Mouse (Mus musculus) c-Kit-negative CD71-positive TER-119-positive erythroid progenitor cells, embryonic 14.5 days (primary cell): ENCODE measurements around the gene 4921517D22Rik.

Experiments used
- DNase-seq: peaks from one replicate; pipeline ENCODE4 v3.0.0-alpha.2; 2013; ENCODE audit warnings: low read depth, low spot score

4921517D22Rik gene

GRCm38 (mm10) chr13:59661387-59661786, 32.5 kb downstream of the 4921517D22Rik start:
- DNase-seq = no peak

- DNase-seq = no peak
These were observed 33.5 kb downstream of the 4921517D22Rik start for GRCm38 (mm10) chr13:59660371-59660770.

GRCm38 (mm10) chr13:59657781-59658180, 36.1 kb downstream of the 4921517D22Rik start:
- DNase-seq = no peak

DNA sequence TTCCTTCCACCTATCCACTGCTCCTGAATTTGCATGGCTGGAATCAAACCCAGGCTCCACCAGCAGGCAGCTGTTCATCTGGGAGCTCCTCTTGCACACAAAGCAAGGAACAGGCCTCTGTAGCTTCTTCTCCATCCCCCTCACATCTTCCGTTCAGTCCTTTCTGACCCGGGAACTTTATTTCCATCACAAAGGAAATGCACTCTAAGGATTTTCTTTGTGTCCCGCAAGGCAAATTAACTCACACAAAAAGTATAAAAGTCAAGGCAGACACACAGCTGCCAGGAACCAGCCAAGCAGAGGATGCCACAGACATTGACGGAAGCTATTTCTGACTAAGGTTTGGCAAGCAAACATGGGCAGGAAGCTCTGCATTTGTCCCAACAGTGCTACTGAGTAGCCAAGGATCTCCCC, 36.9 kb downstream of the 4921517D22Rik start:
- no peak for DNase-seq

- DNase-seq = no peak
These were observed 37.5 kb downstream of the 4921517D22Rik start for GRCm38 (mm10) chr13:59656316-59656832.

DNA sequence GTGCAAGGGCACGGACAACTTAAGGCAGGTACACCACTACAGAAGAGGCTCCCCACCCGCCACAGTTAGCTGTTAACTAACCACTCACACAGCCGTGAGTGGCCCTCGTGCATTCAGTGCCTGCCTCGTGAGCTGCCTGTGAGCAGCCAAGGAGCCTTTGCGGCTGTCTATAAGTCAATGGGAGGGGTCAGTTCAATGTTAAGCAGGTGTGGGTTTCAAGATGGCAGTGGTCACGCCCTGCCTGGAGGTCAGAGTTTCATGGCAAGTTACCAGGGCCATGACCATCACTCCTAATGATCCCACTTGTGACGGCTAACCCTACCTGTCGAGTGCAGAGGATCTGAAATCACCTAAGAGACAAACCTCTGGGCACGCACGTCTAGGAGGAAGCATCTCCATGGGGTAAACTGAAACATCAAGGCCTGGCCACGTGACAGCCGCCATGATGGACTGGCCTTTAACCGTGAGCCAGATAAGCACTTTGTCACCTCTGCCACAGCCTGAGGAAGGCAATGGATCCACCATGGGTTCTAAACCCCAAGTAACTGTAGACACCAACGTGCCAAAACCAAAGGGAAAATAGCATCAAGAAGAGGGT, 38.1 kb downstream of the 4921517D22Rik start:
- no peak for DNase-seq

DNA sequence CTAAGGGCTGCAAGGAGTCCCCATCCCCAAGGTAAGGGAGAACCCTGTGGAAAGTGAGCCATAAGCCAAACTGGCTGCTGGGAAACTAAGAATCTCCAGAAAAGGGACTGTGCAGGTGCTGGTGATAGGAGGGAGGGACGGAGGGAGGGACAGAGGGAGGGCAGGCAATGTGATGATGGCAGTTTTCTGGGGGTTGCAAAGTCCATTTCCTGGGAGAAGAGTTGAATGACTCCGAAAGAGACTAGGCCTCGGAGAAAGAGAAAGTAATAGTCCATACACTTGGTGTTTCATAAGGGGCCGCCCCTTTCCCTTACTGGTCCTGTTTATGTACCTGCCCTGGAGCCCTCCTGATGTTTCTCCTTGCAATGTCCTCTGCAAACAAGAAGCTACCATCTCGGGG, 39.4 kb downstream of the 4921517D22Rik start:
- no peak for DNase-seq

GRCm38 (mm10) chr13:59653136-59653535, 40.8 kb downstream of the 4921517D22Rik start:
- DNase-seq = no peak

GRCm38 (mm10) chr13:59652651-59653050, 41.3 kb downstream of the 4921517D22Rik start:
- DNase-seq = no peak

- no peak for DNase-seq
These were observed 44.1 kb downstream of the 4921517D22Rik start for GRCm38 (mm10) chr13:59649781-59650180.

DNA sequence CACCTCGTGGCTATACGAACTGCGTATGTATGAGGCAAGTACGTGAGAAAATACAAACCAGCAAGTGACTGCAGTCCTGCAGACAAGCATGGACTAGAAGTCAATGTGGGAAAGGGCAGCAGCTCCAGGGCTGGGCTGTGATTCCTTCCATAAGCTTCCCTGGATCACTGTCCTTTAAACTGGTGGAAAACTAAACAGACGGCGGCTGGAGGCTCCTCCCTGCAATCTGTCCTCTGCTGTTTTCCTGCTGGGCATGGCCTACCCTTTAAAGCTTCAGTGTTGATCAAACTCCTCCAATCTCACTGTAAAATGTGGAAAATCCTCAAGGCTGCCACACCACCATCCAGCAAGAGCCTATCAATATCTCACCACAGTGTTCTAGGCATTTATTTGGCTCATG, 45.3 kb downstream of the 4921517D22Rik start:
- DNase-seq = no peak

GRCm38 (mm10) chr13:59647484-59647883, 46.4 kb downstream of the 4921517D22Rik start:
- no peak for DNase-seq

GRCm38 (mm10) chr13:59646674-59647244, 47.1 kb downstream of the 4921517D22Rik start:
- DNase-seq = no peak

- DNase-seq = no peak
These were observed 48.4 kb downstream of the 4921517D22Rik start for GRCm38 (mm10) chr13:59645491-59645890.

DNA sequence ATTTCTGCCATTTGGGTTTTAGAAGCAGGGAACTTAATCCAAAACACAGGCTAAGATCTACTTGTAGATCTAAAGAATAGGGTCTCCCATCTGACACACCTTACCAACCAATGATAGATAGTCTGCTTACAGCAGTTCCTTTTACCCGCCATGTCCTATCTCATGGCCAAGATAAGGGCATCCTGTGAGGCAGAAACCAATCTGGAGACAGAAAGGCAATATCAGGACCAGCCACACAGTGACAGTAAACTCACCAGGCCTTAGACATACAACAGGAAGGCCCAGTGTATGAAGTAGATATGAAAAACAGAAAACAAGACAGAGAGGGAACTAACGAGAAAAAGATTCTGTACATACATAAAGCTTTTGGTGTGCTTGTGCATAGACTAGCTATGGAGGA, 51.1 kb downstream of the 4921517D22Rik start:
- peak; percentile 8 for DNase-seq

- DNase-seq = no peak
These were observed 53.8 kb downstream of the 4921517D22Rik start for GRCm38 (mm10) chr13:59640178-59640440.

DNA sequence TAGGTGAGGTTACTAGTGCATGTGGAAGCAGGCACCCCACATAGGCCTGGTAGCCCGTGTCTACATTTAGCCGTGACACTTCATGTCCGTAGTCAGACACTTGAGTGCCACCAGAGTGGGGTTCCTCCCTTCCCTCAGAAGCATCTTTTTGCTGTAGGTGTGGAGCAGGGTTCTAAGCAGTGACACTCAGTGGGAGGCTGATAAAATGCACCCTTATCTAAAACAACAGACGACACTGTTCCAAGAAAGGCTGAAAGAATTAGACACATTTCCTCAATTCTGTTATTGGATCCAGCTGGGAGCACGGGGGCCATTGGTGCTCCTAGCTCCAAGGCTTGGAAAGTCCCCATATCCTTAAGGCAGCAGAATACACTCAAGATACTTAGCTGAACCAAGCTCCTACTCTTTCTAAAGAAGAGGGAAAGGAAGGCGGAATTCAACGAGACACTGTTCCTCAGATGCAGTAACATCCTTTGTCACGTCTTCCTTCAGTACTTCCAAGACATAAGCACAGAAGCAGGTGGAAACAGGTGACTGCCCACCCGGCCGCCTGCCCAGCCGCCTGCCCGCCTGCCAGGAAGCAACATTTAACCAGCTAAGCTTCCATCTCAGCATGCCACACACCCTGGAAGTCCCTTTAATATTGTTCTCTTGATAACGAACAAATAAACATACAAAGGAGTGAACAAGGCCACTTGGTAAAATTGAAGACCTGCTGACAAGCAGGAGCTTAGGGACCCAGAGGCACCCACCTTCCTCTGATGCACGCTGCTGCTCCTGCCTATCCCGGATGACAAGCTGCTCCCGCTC, 54.3 kb downstream of the 4921517D22Rik start:
- DNase-seq = peak; percentile 17

DNA sequence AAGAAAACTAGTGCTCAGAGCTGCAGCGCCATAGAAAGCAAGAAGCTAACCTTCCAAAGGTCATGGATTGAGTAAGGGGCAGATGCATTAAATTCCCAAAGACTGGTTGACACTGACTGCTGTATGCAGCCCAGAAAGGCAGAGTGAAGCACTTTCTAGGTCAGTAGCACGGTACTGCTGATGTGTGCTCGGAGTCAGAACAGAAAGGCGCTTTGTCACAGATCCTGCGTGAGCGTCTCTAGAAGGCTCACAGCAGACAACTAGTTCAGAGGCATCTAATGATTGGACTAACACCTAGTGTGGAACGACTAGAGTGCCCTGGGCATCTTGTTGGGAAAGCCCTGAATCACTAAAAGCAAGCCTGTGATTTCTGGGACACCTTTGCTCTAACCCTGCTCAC, 56.1 kb downstream of the 4921517D22Rik start:
- DNase-seq = no peak
